Mouse (Mus musculus): ENCODE results near the gene Shoc2. TPM values are rescaled to one million over a fixed set of nuclear protein-coding genes. Genes with fewer than 3 reads are reported as not detected.
"Not testable (repeated sequence)": the region's sequence is repeated elsewhere in the genome, so short reads cannot be mapped to it uniquely, and the experiment has no call there.

The Shoc2 gene
- polyA plus RNA-seq, 1 experiment, result not detected

- Histone ChIP-seq H3K27ac (ENCODE audit: insufficient read depth, low read depth, low read length) (no peak overlapping the region), H3K4me3 (ENCODE audit: insufficient read depth, low read depth, low read length) (no peak overlapping the region), H3K4me1 (ENCODE audit: control insufficient read depth, insufficient read depth, low read length) (no peaks in the 10 kb centered on the region)
- 88% methylated on average over 2 of the region's 2 CpGs for WGBS
- no peak for TF ChIP-seq POLR2A (IDR thresholded peaks at IDR 0.05; ENCODE audit: insufficient read depth, low read depth, low read length)
- TF ChIP-seq CTCF (IDR thresholded peaks at IDR 0.05; ENCODE audit: insufficient read depth, low read depth, low read length), result no peak
These were observed 13.4 kb downstream of the Shoc2 start for GRCm38 (mm10) chr19:53957513-53957912.

GRCm38 (mm10) chr19:53962511-53962910, 18.4 kb downstream of the Shoc2 start:
- TF ChIP-seq POLR2A (IDR thresholded peaks at IDR 0.05; ENCODE audit: insufficient read depth, low read depth, low read length) (no peak), CTCF (IDR thresholded peaks at IDR 0.05; ENCODE audit: insufficient read depth, low read depth, low read length) (no peak)
- 92% methylated on average over 4 of the region's 4 CpGs for WGBS
- Histone ChIP-seq H3K4me1 (ENCODE audit: control insufficient read depth, insufficient read depth, low read length) (no peaks in the 10 kb centered on the region), H3K4me3 (ENCODE audit: insufficient read depth, low read depth, low read length) (no peak overlapping the region), H3K27ac (ENCODE audit: insufficient read depth, low read depth, low read length) (no peak overlapping the region)

GRCm38 (mm10) chr19:53964347-53964746, 20.2 kb downstream of the Shoc2 start:
- 96% methylated on average over 3 of the region's 3 CpGs for WGBS
- not testable (repeated sequence) for H3K27ac ChIP-seq (ENCODE audit: insufficient read depth, low read depth, low read length); H3K4me3 ChIP-seq (ENCODE audit: insufficient read depth, low read depth, low read length); H3K4me1 ChIP-seq (ENCODE audit: control insufficient read depth, insufficient read depth, low read length)

GRCm38 (mm10) chr19:53964910-53965633, 21.0 kb downstream of the Shoc2 start:
- no peak for TF ChIP-seq CTCF (IDR thresholded peaks at IDR 0.05; ENCODE audit: insufficient read depth, low read depth, low read length)
- no peak for TF ChIP-seq POLR2A (IDR thresholded peaks at IDR 0.05; ENCODE audit: insufficient read depth, low read depth, low read length)
- H3K4me1 ChIP-seq (ENCODE audit: control insufficient read depth, insufficient read depth, low read length), result no peaks in the 10 kb centered on the region
- WGBS, result 81% methylated on average over 10 of the region's 10 CpGs
- H3K27ac ChIP-seq (ENCODE audit: insufficient read depth, low read depth, low read length), result no peak overlapping the region
- no peak overlapping the region for H3K4me3 ChIP-seq (ENCODE audit: insufficient read depth, low read depth, low read length)

GRCm38 (mm10) chr19:53969226-53969625, 25.1 kb downstream of the Shoc2 start:
- TF ChIP-seq POLR2A (IDR thresholded peaks at IDR 0.05; ENCODE audit: insufficient read depth, low read depth, low read length), result no peak
- TF ChIP-seq CTCF (IDR thresholded peaks at IDR 0.05; ENCODE audit: insufficient read depth, low read depth, low read length), result no peak
- 89% methylated on average over 3 of the region's 3 CpGs for WGBS
- Histone ChIP-seq H3K27ac (ENCODE audit: insufficient read depth, low read depth, low read length) (no peak overlapping the region), H3K4me3 (ENCODE audit: insufficient read depth, low read depth, low read length) (no peak overlapping the region), H3K4me1 (ENCODE audit: control insufficient read depth, insufficient read depth, low read length) (no peaks in the 10 kb centered on the region)

- WGBS, result 85% methylated on average over 7 of the region's 7 CpGs
These were observed 27.8 kb downstream of the Shoc2 start for GRCm38 (mm10) chr19:53971938-53972337.

GRCm38 (mm10) chr19:53973656-53974055, 29.6 kb downstream of the Shoc2 start:
- 76% methylated on average over 1 of the region's 1 CpGs for WGBS
- Histone ChIP-seq H3K4me1 (ENCODE audit: control insufficient read depth, insufficient read depth, low read length) (no peaks in the 10 kb centered on the region), H3K4me3 (ENCODE audit: insufficient read depth, low read depth, low read length) (no peak overlapping the region), H3K27ac (ENCODE audit: insufficient read depth, low read depth, low read length) (no peak overlapping the region)
- TF ChIP-seq CTCF (IDR thresholded peaks at IDR 0.05; ENCODE audit: insufficient read depth, low read depth, low read length) (no peak), POLR2A (IDR thresholded peaks at IDR 0.05; ENCODE audit: insufficient read depth, low read depth, low read length) (no peak)

More at GRCm38 (mm10) chr19:53971938-53972337, 27.8 kb downstream of the Shoc2 start:
- Histone ChIP-seq H3K27ac (ENCODE audit: insufficient read depth, low read depth, low read length) (no peak overlapping the region), H3K4me3 (ENCODE audit: insufficient read depth, low read depth, low read length) (no peak overlapping the region), H3K4me1 (ENCODE audit: control insufficient read depth, insufficient read depth, low read length) (no peaks in the 10 kb centered on the region)
- TF ChIP-seq CTCF (IDR thresholded peaks at IDR 0.05; ENCODE audit: insufficient read depth, low read depth, low read length) (no peak), POLR2A (IDR thresholded peaks at IDR 0.05; ENCODE audit: insufficient read depth, low read depth, low read length) (no peak)

GRCm38 (mm10) chr19:53982041-53982440, 37.9 kb downstream of the Shoc2 start:
- no peak for TF ChIP-seq POLR2A (IDR thresholded peaks at IDR 0.05; ENCODE audit: insufficient read depth, low read depth, low read length)
- no peak for TF ChIP-seq CTCF (IDR thresholded peaks at IDR 0.05; ENCODE audit: insufficient read depth, low read depth, low read length)
- no peak overlapping the region for H3K4me3 ChIP-seq (ENCODE audit: insufficient read depth, low read depth, low read length)
- 54% methylated on average over 3 of the region's 3 CpGs for WGBS
- peaks cover 2% of the 10 kb centered on the region; the same call in 1 of the 2 replicates for H3K4me1 ChIP-seq (ENCODE audit: control insufficient read depth, insufficient read depth, low read length)
- no peak overlapping the region for H3K27ac ChIP-seq (ENCODE audit: insufficient read depth, low read depth, low read length)

- Histone ChIP-seq H3K4me3 (ENCODE audit: insufficient read depth, low read depth, low read length) (no peak overlapping the region), H3K27ac (ENCODE audit: insufficient read depth, low read depth, low read length) (no peak overlapping the region), H3K4me1 (ENCODE audit: control insufficient read depth, insufficient read depth, low read length) (peaks cover 2% of the 10 kb centered on the region; the same call in 1 of the 2 replicates)
- WGBS, result 93% methylated on average over 1 of the region's 1 CpGs
- TF ChIP-seq POLR2A (IDR thresholded peaks at IDR 0.05; ENCODE audit: insufficient read depth, low read depth, low read length) (no peak), CTCF (IDR thresholded peaks at IDR 0.05; ENCODE audit: insufficient read depth, low read depth, low read length) (no peak)
These were observed 39.2 kb downstream of the Shoc2 start for GRCm38 (mm10) chr19:53983336-53983735.
